Mouse (Mus musculus) NIH3T3 (cell line): ENCODE data around the gene St7.
A peak's percentile ranks its signal among the peaks of the same experiment; 100 is the strongest.

Experiments used
- DNase-seq: peaks from one replicate; pipeline ENCODE4 v3.0.0-alpha.2; 2012; ENCODE audit warnings: low read depth

St7 gene

DNA sequence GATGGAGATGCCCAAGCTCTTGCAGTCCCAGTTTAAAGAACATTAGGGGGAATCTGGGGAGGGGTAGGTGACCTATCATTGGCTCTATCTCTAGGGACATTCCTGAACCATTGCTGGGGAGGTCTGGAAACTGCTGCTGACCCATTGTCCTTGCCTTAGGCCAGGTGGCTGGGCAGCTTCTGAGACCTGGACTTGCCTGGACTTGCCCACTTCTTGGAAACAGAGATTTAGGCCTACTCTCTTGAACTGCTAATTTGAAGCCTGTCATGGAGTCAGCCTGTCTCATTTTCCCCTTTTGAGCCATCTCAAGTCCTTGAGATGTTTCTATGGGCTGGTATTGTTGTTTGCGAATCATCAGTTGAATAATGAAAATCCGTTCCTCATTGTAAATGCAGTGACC lies 130.9 kb downstream of the St7 start:
- DNase-seq, result no peak

- DNase-seq, result no peak
Measured at GRCm38 (mm10) chr6:17824735-17825134, 132.0 kb downstream of the St7 start.

DNA sequence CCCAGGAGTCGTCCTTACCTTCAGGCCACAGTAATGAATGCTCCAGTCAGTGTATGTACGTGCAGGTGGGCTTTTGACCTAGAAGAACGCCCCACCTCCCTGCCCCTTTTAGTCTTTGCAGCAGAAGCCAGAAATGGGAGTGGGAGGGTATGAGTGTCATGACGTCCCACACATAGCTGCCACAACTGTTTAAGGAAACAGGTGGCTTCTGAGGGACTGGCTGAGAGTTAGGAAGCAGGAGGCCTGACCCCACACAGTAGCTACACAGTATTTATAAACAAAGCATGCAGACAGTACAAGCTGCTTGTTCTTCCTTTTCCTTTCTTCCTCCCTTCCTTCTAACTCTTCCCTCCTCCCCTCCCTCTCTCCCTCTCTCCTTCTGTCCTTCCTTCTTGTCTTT lies 135.6 kb downstream of the St7 start:
- DNase-seq, result no peak

DNA sequence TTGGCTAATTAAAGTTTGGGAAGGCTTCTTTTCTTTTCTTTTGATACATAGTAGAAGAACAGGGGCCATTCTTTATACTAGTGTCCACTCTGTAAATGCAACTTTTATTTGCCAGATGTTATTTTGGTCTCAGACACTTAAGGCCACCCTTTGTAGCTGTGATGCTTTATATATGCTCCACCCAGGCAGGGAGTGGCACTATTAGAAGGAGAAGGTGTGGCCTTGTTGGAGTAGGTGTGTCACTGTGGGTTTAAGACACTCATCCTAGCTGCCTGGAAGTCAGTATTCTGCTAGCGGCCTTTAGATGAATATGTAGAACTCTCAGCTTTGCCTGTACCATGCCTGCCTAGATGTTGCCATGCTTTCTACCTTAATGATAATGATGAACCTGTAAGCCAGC lies 137.2 kb downstream of the St7 start:
- DNase-seq, result no peak

GRCm38 (mm10) chr6:17834493-17834892 lies 141.8 kb downstream of the St7 start:
- peak; percentile 89 for DNase-seq

DNA sequence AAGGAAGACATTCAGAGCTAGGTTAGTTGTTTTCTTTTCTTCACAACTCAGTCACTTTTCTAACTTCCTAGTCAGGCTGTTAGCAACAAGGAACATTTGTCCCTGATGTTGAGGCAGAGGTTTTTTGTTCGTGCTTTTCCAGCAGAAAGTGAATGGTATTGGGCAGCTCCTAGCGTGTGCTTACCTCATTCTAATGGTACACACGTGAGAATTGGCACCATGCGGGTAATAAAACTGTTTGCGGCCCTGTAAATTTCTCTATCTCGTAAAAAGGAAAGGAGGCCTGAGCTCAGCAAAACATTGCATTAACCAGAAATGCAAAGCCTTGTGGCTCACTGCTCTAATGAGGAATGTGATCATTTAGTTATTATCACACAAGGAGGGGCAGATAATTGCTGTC lies 143.0 kb downstream of the St7 start:
- no peak for DNase-seq

DNA sequence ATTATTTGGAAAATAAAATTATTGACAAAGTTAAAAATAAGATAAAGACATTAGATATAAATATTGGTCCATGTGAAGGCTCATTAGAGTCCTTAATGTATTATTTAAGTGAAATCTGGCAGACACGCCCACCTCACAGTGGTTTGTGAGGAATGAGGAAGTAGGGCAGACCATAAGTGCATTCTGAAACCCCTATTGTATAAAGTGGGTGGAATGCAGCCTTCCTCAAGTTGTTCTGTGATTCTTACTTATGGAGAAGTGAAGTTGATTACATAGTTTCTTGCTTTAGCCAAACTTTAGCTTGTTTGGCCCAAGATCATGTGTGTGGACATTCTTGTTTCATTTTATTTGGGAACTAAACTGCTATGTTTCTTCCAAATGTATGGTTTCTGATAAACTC lies 144.9 kb downstream of the St7 start:
- DNase-seq, result peak; percentile 55

GRCm38 (mm10) chr6:17840431-17840830 lies 147.7 kb downstream of the St7 start:
- DNase-seq, result no peak

- peak; percentile 83 for DNase-seq
Measured at GRCm38 (mm10) chr6:17842759-17843158, 150.0 kb downstream of the St7 start.

DNA sequence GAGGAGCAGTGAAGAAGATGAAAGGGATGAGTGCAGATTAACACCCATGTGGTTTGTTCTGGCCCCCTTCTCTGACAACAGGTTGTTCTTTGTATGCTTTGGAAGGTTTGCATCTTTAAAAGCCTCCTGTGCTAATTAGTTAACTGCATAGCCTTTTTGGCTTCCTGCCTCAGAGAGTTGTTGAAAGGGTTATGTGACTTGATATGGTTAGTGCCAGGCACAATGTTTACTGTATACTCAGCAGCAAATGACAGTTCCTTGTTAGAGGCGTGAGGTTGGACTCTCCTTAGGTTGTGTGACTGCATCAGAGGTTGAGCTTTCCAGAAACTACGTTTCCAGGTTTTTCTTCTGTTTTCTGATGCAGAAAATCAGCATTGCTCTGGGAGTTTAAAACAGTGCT lies 158.6 kb downstream of the St7 start:
- no peak for DNase-seq

- DNase-seq, result no peak
Measured at GRCm38 (mm10) chr6:17853587-17854274, 161.0 kb downstream of the St7 start.

GRCm38 (mm10) chr6:17855616-17856015 lies 162.9 kb downstream of the St7 start:
- no peak for DNase-seq

GRCm38 (mm10) chr6:17859564-17859963 lies 166.8 kb downstream of the St7 start:
- no peak for DNase-seq

DNA sequence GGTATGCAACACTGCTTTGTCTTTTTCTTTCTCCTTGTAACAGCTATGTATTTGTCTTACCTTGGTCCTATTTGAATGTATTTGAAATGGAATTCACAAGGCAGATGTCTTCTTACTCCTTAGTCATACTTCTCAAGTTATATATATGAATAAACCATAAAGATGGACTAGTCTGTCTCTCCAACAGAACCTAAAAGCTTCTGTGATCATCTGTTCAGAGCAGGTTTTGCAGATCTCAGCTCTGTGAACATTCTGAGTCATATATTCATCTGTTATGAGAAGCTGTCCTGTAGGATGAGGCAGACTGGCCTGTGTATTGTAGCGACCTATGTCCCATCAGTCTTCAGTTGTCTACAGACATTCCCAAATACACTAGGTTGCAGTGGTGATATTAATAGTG lies 167.7 kb downstream of the St7 start:
- DNase-seq, result no peak

DNA sequence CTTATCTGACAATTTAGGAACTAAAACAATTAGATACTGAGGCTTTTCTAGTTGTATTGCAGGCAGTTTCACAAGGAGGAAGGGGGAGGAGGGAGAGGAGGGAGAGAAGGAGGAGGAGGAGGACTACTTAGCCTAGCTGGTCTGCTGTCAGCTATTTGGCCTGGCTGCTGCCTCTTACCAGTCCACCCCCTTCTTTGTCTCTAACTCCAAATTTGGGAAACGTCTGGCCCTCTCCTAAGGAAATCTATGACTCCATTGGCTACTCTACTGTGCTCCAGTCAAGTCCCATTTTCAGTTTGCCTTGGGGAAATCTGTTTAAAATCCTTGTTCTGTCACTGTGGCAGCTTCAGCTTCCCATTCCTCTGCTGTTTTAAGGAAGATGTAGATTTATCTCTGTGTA lies 175.1 kb downstream of the St7 start:
- DNase-seq, result no peak

GRCm38 (mm10) chr6:17871831-17872372 lies 179.2 kb downstream of the St7 start:
- DNase-seq, result peak; percentile 80

DNA sequence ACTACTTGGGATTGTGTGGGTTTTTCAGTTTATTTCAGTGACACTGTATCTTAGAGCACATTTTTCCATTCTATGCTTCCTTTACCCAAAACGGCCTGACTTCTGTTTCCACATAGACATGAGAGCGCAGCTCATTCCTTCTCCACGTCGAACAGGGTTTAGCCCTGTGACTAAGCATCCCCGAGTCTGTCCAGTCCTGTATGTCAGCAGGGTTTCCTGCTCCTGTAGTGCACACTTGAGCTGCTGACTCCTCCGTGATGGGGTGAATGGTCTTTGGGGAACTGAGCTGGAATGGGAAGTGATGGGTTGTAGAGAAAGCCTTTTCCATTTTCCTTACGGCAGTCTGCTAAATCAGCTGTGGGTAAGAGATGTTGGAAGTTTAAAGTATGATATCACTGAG lies 182.9 kb downstream of the St7 start:
- DNase-seq, result peak; percentile 69

DNA sequence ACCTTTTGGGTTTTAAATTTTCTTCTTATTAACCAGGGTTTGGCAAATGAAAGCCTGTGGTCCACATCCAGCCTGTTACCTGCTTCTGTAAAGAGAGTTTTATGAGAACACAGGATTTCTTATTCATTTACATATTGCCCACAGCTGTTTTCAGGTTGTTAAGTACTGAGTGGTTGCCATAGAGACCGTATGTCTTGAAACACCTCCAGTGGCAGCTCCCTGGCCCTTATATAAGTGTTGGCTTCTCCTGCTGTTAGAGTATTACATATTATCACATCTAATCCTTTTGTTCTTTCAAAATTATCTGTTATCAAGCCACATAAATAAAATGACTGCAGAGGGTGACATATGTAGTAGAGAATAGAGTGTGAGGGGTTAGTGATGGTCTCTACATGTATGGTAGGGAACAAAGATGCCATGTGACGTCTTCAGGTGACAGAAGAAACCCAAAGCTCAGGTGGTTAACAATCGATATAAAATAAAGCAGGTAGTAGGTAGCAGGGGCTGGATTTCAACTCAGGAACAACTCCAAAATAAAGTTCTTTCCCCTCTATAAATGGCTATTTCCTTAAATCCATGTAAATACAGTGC lies 183.4 kb downstream of the St7 start:
- peak; percentile 34 for DNase-seq

- peak; percentile 87 for DNase-seq
Measured at GRCm38 (mm10) chr6:17876670-17877179, 184.0 kb downstream of the St7 start.

DNA sequence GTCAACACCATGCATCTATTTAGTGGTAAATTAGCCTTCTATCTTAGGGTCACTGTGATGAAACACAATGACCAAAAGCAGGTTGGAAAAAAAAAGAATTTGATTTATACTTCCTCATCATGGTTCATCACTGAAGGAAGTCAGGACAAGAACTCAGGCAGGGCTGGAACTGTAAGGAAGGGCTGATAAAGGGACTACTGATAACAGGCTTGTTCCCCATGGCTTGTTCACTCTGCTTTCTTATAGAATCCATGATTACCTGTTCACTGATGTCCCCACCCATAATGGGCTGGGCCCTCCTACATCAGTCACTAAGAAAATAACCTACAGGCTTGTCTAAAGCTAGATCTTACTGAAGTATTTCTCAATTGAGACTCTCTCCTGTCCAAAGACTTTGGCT lies 190.2 kb downstream of the St7 start:
- no peak for DNase-seq

GRCm38 (mm10) chr6:17887765-17888164 lies 195.0 kb downstream of the St7 start:
- DNase-seq, result no peak

DNA sequence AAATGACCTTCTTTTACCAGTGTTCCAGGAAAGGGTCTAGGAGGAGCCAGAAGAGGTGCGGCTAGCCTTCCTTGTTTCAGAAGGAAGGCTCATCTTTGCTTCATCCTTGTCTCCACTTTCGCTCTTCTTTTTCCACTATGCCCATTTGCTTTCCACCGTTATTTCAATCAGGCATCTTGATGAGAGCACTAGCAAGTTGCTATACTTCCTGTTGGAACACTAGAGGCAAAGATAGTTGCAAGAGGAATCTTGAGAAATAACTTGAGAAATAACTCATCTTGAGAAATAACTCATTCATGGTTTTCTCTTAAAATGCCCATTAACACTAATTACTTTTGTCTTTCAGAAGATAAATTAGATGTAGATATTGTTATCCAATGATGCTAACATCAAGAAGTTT lies 202.8 kb downstream of the St7 start:
- no peak for DNase-seq

DNA sequence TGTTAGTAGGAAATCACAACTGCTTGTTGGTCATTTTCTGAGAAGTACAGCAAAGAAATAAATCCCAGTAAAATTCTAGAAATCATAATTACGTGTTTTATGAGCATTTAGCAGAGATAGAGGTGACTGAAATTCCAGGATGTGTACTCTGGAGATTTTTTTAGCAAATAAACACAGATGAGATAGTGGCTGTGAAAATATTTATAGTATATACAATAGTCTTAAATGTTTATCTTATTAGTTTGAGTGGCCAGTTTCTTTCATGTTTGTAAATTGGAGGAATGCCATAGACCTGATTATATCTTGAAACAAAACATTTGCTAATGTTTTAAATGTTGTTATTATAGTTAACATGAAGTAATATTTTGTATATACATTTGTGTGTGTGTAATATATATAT lies 205.8 kb downstream of the St7 start:
- no peak for DNase-seq

DNA sequence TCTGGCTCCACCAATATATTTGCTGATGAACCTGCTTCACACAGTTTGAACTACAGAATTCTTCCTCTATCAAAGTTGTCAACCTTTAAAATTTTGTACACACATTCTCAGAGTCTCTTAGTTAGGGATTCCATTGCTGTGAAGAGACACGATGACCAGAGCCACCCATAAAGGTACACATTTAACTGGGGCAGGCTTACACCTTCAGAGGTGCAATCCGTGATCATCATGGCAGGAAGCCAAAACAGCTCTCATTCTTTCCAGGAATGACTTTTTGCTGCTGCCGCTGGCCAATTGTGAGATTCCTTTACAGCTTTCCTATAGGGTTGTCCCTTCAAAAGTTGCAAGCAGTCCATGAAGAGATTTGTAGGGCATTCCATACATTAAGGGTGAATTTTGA lies 210.6 kb downstream of the St7 start:
- no peak for DNase-seq
